Mouse (Mus musculus) left cerebral cortex, postnatal 10 days (tissue): ENCODE measurements at regions not wholly inside any gene's neighbourhood (a gene's known extent, or its start where the extent isn't known, plus 50 kb on each side); places are given as distances from the start of the nearest gene placed in this dataset. TPM values are rescaled to one million over a fixed set of nuclear protein-coding genes. Genes with fewer than 3 reads are reported as not detected.

Experiments
- DNase-seq, 2 experiments: peaks; one replicate each; pipeline ENCODE4 v3.0.0; 2021 to 2022; ENCODE audit warnings: low spot score in 2 of 2, mixed read lengths in 1 of 2; ENCODE audit errors: extremely low spot score in 1 of 2
- intact Hi-C: fragments of 180-260 bp; cut with DNase I; formaldehyde crosslinking; loops from one replicate; pipeline ENCODE4 v1.15.1; 2025
- microRNA-seq: library from miRNA; unstranded; fragments of <30 nt; microRNA quantifications from one replicate; pipeline ENCODE4 v1.2.0, GENCODE M21; 2022

GRCm38 (mm10) chr6:94755297-94755831 is 55.4 kb upstream of the Lrig1 start:
- intact Hi-C loops, result no loop called here
- no peak for DNase-seq

- intact Hi-C loops, result no loop called here
- no peak for DNase-seq
Observed at GRCm38 (mm10) chr6:94754522-94754921, 54.6 kb upstream of the Lrig1 start.

- intact Hi-C loops, result no loop called here
- no peak for DNase-seq
Observed at GRCm38 (mm10) chr6:94751101-94751440, 51.1 kb upstream of the Lrig1 start.

- intact Hi-C loops, result no loop called here
- DNase-seq, result no peak
Observed at GRCm38 (mm10) chr6:94750228-94751100, 50.5 kb upstream of the Lrig1 start.

Small RNAs in the stretch of these regions (microRNA-seq; reads per million reads assigned to microRNA genes)
- gene Gm23364, result not detected
